Mouse (Mus musculus): Measurements from ENCODE around the gene Ppp1r16b. TPM values are rescaled to one million over a fixed set of nuclear protein-coding genes. Genes with fewer than 3 reads are reported as not detected.

Ppp1r16b gene
- total RNA-seq, 2 experiments from 2014 or later: 51.1 to 54.5 TPM

GRCm38 (mm10) chr2:158711929-158712751, 46.9 kb downstream of the Ppp1r16b start:
- intact Hi-C loops (cut with DNase I): no loop called here
- peak; percentile 40 to 61 for DNase-seq (ENCODE audit: extremely low spot score in 1 of 2, low spot score in 2 of 2)

- no peak for DNase-seq (ENCODE audit: extremely low spot score in 1 of 2, low spot score in 2 of 2)
- intact Hi-C loops (cut with DNase I): no loop called here
These were observed 49.6 kb downstream of the Ppp1r16b start for GRCm38 (mm10) chr2:158714826-158715225.

- intact Hi-C loops (cut with DNase I): no loop called here
These were observed 50.9 kb downstream of the Ppp1r16b start for GRCm38 (mm10) chr2:158716066-158716465.

GRCm38 (mm10) chr2:158717551-158718418, 52.6 kb downstream of the Ppp1r16b start:
- intact Hi-C loops (cut with DNase I): no loop called here
- DNase-seq (ENCODE audit: extremely low spot score in 1 of 2, low spot score in 2 of 2): no peak

More at GRCm38 (mm10) chr2:158716066-158716465, 50.9 kb downstream of the Ppp1r16b start:
- no peak for DNase-seq (ENCODE audit: extremely low spot score in 1 of 2, low spot score in 2 of 2)

- DNase-seq (ENCODE audit: extremely low spot score in 1 of 2, low spot score in 2 of 2): no peak
- intact Hi-C loops (cut with DNase I): no loop called here
These were observed 53.8 kb downstream of the Ppp1r16b start for GRCm38 (mm10) chr2:158718816-158719549.

- intact Hi-C loops (cut with DNase I): no loop called here
- DNase-seq (ENCODE audit: extremely low spot score in 1 of 2, low spot score in 2 of 2): no peak
These were observed 55.6 kb downstream of the Ppp1r16b start for GRCm38 (mm10) chr2:158720715-158721370.

GRCm38 (mm10) chr2:158721481-158721880, 56.3 kb downstream of the Ppp1r16b start:
- DNase-seq (ENCODE audit: extremely low spot score in 1 of 2, low spot score in 2 of 2): no peak
- intact Hi-C loops (cut with DNase I): no loop called here

GRCm38 (mm10) chr2:158722135-158722534, 56.9 kb downstream of the Ppp1r16b start:
- no peak for DNase-seq (ENCODE audit: extremely low spot score in 1 of 2, low spot score in 2 of 2)
- intact Hi-C loops (cut with DNase I): no loop called here

- intact Hi-C loops (cut with DNase I): no loop called here
- no peak for DNase-seq (ENCODE audit: extremely low spot score in 1 of 2, low spot score in 2 of 2)
These were observed 57.9 kb downstream of the Ppp1r16b start for GRCm38 (mm10) chr2:158722991-158723551.

- no peak for DNase-seq (ENCODE audit: extremely low spot score in 1 of 2, low spot score in 2 of 2)
- intact Hi-C loops (cut with DNase I): no loop called here
These were observed 58.6 kb downstream of the Ppp1r16b start for GRCm38 (mm10) chr2:158723806-158724205.

GRCm38 (mm10) chr2:158726252-158726651, 61.1 kb downstream of the Ppp1r16b start:
- intact Hi-C loops (cut with DNase I): no loop called here
- DNase-seq (ENCODE audit: extremely low spot score in 1 of 2, low spot score in 2 of 2): no peak

- no peak for DNase-seq (ENCODE audit: extremely low spot score in 1 of 2, low spot score in 2 of 2)
These were observed 63.0 kb downstream of the Ppp1r16b start for GRCm38 (mm10) chr2:158728061-158728815.

GRCm38 (mm10) chr2:158730896-158731295, 65.7 kb downstream of the Ppp1r16b start:
- intact Hi-C loops (cut with DNase I): no loop called here
- no peak for DNase-seq (ENCODE audit: extremely low spot score in 1 of 2, low spot score in 2 of 2)

More at GRCm38 (mm10) chr2:158728061-158728815, 63.0 kb downstream of the Ppp1r16b start:
- intact Hi-C loops (cut with DNase I): no loop called here

GRCm38 (mm10) chr2:158732521-158732920, 67.3 kb downstream of the Ppp1r16b start:
- no peak for DNase-seq (ENCODE audit: extremely low spot score in 1 of 2, low spot score in 2 of 2)
- intact Hi-C loops (cut with DNase I): no loop called here

GRCm38 (mm10) chr2:158733136-158733535, 67.9 kb downstream of the Ppp1r16b start:
- DNase-seq (ENCODE audit: extremely low spot score in 1 of 2, low spot score in 2 of 2): no peak
- intact Hi-C loops (cut with DNase I): no loop called here

- intact Hi-C loops (cut with DNase I): no loop called here
- DNase-seq (ENCODE audit: extremely low spot score in 1 of 2, low spot score in 2 of 2): no peak
These were observed 68.7 kb downstream of the Ppp1r16b start for GRCm38 (mm10) chr2:158733914-158734313.

- intact Hi-C loops (cut with DNase I): no loop called here
- DNase-seq (ENCODE audit: extremely low spot score in 1 of 2, low spot score in 2 of 2): peak; percentile 46 to 76
These were observed 69.4 kb downstream of the Ppp1r16b start for GRCm38 (mm10) chr2:158734500-158735152.
